Mouse (Mus musculus) neural tube, embryonic 11.5 days (tissue): ENCODE results near the gene Sdk2. TPM values are rescaled to one million over a fixed set of nuclear protein-coding genes. Genes with fewer than 3 reads are reported as not detected.

Experiments
- ATAC-seq: fragments of 200-750 bp; cut with Nextera tagmentation; 2 replicates; pipeline ENCODE4 v1.8.0; 2017; ENCODE audit warnings: moderate number of reproducible peaks, mild to moderate bottlenecking, moderate TSS enrichment, moderate library complexity; ENCODE audit not compliant: insufficient read depth, low FRiP score, low TSS enrichment
- DNase-seq: peaks from one replicate; pipeline ENCODE4 v3.0.0-alpha.2; 2015; ENCODE audit warnings: low spot score
- H3K27ac ChIP-seq: fragments of 300-500 bp; sonication (generic); 2 replicates; pipeline ENCODE4 v1.5.1; 2014; ENCODE audit warnings: low read depth, mild to moderate bottlenecking, low read length
- H3K27me3 ChIP-seq: fragments of 300-500 bp; sonication (generic); 2 replicates; pipeline ENCODE4 v1.6.1; 2014; ENCODE audit warnings: mild to moderate bottlenecking, low read length, mixed read lengths; ENCODE audit not compliant: control insufficient read depth, insufficient read depth
- H3K36me3 ChIP-seq: fragments of 300-500 bp; sonication (generic); 2 replicates; pipeline ENCODE4 v1.6.1; 2014; ENCODE audit warnings: mild to moderate bottlenecking, low read length, moderate library complexity, mixed read lengths; ENCODE audit not compliant: control insufficient read depth, insufficient read depth
- H3K4me1 ChIP-seq: fragments of 300-500 bp; sonication (generic); 2 replicates; pipeline ENCODE4 v1.6.1; 2014; ENCODE audit warnings: low read length, mixed read lengths; ENCODE audit not compliant: control insufficient read depth, insufficient read depth
- H3K4me2 ChIP-seq: fragments of 300-500 bp; sonication (generic); 2 replicates; pipeline ENCODE4 v1.6.1; 2014; ENCODE audit warnings: low read depth, mild to moderate bottlenecking, moderate library complexity
- H3K4me3 ChIP-seq: fragments of 300-500 bp; sonication (generic); 2 replicates; pipeline ENCODE4 v1.5.1; 2014; ENCODE audit warnings: low read depth, low read length
- H3K9ac ChIP-seq: fragments of 300-500 bp; sonication (generic); 2 replicates; pipeline ENCODE4 v1.6.1; 2014; ENCODE audit warnings: mild to moderate bottlenecking, low read length
- H3K9me3 ChIP-seq: fragments of 300-500 bp; sonication (generic); 2 replicates; pipeline ENCODE4 v1.6.1; 2016; ENCODE audit warnings: low read length; ENCODE audit not compliant: control insufficient read depth
- WGBS: fragments of 180-500 bp; shearing (Covaris S2); extraction: QIAGEN DNeasy Blood & Tissue Kit; methylation state at CpG from one replicate; pipeline ENCODE4 v1.1.7; 2014; 5-methylcytosine and 5-hydroxymethylcytosine counted together
- polyA plus RNA-seq: library from polyadenylated mRNA; unstranded; fragments of >200 nt; fragmentation: Nextera tagmentation; extraction: Ambion mirVana; gene quantifications from 2 replicates; pipeline ENCODE4 v1.2.1, GENCODE M21; 2014

Sdk2 gene
- polyA plus RNA-seq, 1 experiment from 2014 or later: 4.2 TPM

GRCm38 (mm10) chr11:114031491-114031890 is 35.4 kb downstream of the Sdk2 start:
- H3K27me3 ChIP-seq: no peaks in the 10 kb centered on the region
- WGBS: 83% methylated on average over 10 of the region's 10 CpGs
- no peak overlapping the region for H3K9ac ChIP-seq
- DNase-seq (no peak), ATAC-seq (no peak)
- H3K27ac ChIP-seq: no peak overlapping the region
- H3K4me2 ChIP-seq: no peak overlapping the region
- H3K36me3 ChIP-seq: no peaks in the 10 kb centered on the region
- no peak overlapping the region for H3K4me3 ChIP-seq
- no peaks in the 10 kb centered on the region for H3K9me3 ChIP-seq
- H3K4me1 ChIP-seq: peaks cover 13% of the 10 kb centered on the region

DNA sequence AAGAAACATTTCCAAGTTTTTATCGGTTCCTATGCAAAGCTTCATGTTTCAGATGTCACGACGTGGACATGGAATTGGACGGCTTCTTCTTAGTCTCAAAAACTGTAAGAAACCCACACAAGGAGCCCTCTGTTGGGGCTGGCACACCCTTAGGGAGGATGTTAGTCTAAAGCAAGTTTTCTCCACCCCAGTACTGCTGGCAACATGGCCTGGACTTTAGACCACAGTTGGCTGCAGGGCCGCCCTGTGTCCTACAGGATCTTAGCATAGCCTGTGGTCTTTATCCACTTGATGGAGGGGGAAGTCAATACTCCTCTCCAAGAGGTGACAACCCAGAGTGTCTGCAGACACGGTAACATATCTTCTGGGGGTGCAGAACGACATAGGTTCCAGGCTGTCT is 36.6 kb downstream of the Sdk2 start:
- Histone ChIP-seq H3K4me3 (no peak overlapping the region), H3K4me1 (peaks cover 14% of the 10 kb centered on the region), H3K9ac (no peak overlapping the region), H3K27me3 (no peaks in the 10 kb centered on the region), H3K4me2 (no peak overlapping the region), H3K27ac (no peak overlapping the region), H3K9me3 (no peaks in the 10 kb centered on the region), H3K36me3 (no peaks in the 10 kb centered on the region)
- ATAC-seq: no peak
- 91% methylated on average over 7 of the region's 7 CpGs for WGBS
- DNase-seq: no peak

DNA sequence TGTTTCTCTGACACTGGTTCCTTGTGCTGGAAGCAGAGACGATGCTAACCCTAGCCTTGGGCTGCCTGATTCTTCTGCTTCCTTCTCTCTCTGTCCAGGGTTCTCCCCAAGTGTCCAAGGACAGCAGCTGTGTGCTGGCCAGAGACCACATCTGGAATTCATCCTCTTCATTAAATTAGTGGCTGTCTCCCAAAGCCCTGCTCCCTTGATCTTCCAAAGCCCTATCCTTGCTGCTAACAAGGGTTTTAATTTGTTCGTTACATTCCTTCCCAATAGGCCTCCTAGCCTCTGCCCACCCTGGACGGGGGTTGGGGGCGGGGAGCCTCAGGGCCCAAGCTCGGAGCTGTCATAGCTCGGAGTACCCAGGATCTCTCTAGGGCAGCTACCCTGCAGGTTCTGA is 38.3 kb downstream of the Sdk2 start:
- peaks cover 14% of the 10 kb centered on the region for H3K4me1 ChIP-seq
- DNase-seq: no peak
- H3K4me3 ChIP-seq: no peak overlapping the region
- H3K9ac ChIP-seq: no peak overlapping the region
- no peak overlapping the region for H3K4me2 ChIP-seq
- WGBS: 27% methylated on average over 6 of the region's 6 CpGs
- no peak for ATAC-seq
- H3K27me3 ChIP-seq: no peaks in the 10 kb centered on the region
- H3K36me3 ChIP-seq: no peaks in the 10 kb centered on the region
- H3K27ac ChIP-seq: no peak overlapping the region
- H3K9me3 ChIP-seq: no peaks in the 10 kb centered on the region

- Histone ChIP-seq H3K4me1 (peaks cover 14% of the 10 kb centered on the region), H3K9ac (no peak overlapping the region), H3K4me2 (no peak overlapping the region), H3K36me3 (no peaks in the 10 kb centered on the region), H3K27me3 (no peaks in the 10 kb centered on the region), H3K27ac (no peak overlapping the region), H3K9me3 (no peaks in the 10 kb centered on the region), H3K4me3 (no peak overlapping the region)
- ATAC-seq: no peak; the same call in 1 of the 2 replicates
- no peak for DNase-seq
- 60% methylated on average over 6 of the region's 6 CpGs for WGBS
Measured at GRCm38 (mm10) chr11:114028021-114028420, 38.8 kb downstream of the Sdk2 start.

- Histone ChIP-seq H3K9me3 (no peaks in the 10 kb centered on the region), H3K27ac (no peak overlapping the region), H3K4me2 (no peak overlapping the region), H3K27me3 (no peaks in the 10 kb centered on the region), H3K4me3 (no peak overlapping the region), H3K4me1 (peaks cover 14% of the 10 kb centered on the region), H3K9ac (no peak overlapping the region), H3K36me3 (no peaks in the 10 kb centered on the region)
- ATAC-seq (no peak), DNase-seq (no peak)
- WGBS: 92% methylated on average over 2 of the region's 2 CpGs
Measured at GRCm38 (mm10) chr11:114025056-114025455, 41.8 kb downstream of the Sdk2 start.

DNA sequence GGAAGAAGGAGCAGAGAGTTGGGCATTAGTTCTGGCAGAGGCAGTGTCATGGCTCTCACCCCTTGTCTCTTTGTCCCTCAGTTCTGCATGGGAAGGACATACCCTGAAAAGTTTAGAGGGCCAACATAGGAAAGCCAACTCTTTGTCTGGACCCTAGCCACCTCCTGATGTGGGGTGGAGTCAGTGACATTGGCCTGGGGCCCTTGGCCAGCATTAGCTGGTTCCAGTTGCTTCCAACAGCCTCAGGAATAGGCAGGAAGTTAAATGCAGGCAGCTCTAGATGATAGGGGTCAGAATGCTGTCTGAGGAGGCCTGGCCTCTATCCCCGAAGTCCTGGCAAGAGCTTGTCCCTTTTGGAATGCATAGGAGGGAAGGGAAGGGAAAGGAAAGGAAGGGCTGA is 42.9 kb downstream of the Sdk2 start:
- WGBS: 72% methylated on average over 1 of the region's 1 CpGs
- Histone ChIP-seq H3K9me3 (no peaks in the 10 kb centered on the region), H3K27ac (no peak overlapping the region), H3K27me3 (no peaks in the 10 kb centered on the region), H3K4me3 (no peak overlapping the region), H3K4me1 (peaks cover 21% of the 10 kb centered on the region), H3K36me3 (no peaks in the 10 kb centered on the region), H3K9ac (no peak overlapping the region), H3K4me2 (no peak overlapping the region)
- DNase-seq (no peak), ATAC-seq (no peak)

DNA sequence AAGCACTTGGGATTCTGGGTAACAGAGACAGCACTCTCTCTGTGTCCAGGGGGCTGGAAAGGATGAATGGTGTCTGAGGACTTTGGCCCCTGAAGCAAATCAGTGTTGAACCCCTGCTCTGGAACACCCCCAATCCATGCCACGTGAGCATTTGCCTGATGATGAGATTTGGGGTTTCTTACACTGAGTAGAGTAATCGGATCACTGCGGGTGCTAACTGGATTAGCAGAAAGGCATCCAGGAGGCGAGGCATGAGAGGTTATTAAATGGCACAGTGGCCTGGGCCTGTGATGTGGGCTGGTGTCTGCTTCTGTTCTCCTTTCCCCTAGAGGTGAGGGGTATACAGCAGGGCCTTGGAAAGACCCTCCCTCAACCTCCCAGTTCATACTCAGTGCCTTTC is 44.7 kb downstream of the Sdk2 start:
- peaks cover 23% of the 10 kb centered on the region for H3K4me1 ChIP-seq
- 89% methylated on average over 4 of the region's 4 CpGs for WGBS
- DNase-seq: no peak

DNA sequence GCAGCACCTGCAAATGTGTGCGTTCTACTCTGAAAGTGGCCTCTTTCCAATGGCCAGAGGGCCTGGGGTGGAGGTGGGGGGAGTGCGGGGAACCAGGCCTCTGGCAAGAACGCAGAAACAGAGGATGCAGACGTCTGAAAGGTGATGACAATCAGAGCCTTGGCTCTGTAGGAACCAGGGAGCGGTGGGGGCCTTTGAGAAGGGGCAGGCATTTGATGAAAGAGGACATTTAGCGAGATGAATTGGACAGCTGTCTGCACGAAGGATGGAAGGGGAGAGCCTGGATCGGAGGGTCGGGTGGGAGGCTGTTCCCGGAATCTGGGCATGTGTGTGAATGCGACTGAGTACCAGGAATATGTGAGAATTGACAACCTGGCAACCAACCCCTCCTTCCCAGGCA is 47.8 kb downstream of the Sdk2 start:
- H3K4me3 ChIP-seq: no peak overlapping the region
- no peaks in the 10 kb centered on the region for H3K27me3 ChIP-seq
- no peaks in the 10 kb centered on the region for H3K36me3 ChIP-seq
- ATAC-seq: no peak
- peaks cover 44% of the 10 kb centered on the region for H3K4me1 ChIP-seq
- H3K9ac ChIP-seq: no peak overlapping the region
- WGBS: 32% methylated on average over 11 of the region's 11 CpGs
- H3K9me3 ChIP-seq: no peaks in the 10 kb centered on the region
- H3K4me2 ChIP-seq: no peak overlapping the region
- no peak overlapping the region for H3K27ac ChIP-seq
- no peak for DNase-seq

More for the DNA sequence above, 44.7 kb downstream of the Sdk2 start:
- Histone ChIP-seq H3K27ac (no peak overlapping the region), H3K27me3 (no peaks in the 10 kb centered on the region), H3K9me3 (no peaks in the 10 kb centered on the region), H3K4me2 (no peak overlapping the region), H3K4me3 (no peak overlapping the region), H3K36me3 (no peaks in the 10 kb centered on the region), H3K9ac (no peak overlapping the region)
- ATAC-seq: no peak

- peaks cover 44% of the 10 kb centered on the region for H3K4me1 ChIP-seq
- no peaks in the 10 kb centered on the region for H3K9me3 ChIP-seq
- H3K27ac ChIP-seq: peak overlapping the region; percentile 34; the same call in 1 of the 2 replicates
- no peak overlapping the region for H3K4me2 ChIP-seq
- DNase-seq: peak; percentile 56
- H3K4me3 ChIP-seq: no peak overlapping the region
- 22% methylated on average over 14 of the region's 14 CpGs for WGBS
- H3K9ac ChIP-seq: no peak overlapping the region
- 0 out of 2 replicates have a peak, but pooled peaks have one; percentile 48 for ATAC-seq
- no peaks in the 10 kb centered on the region for H3K27me3 ChIP-seq
- no peaks in the 10 kb centered on the region for H3K36me3 ChIP-seq
Measured at GRCm38 (mm10) chr11:114016889-114017392, 49.9 kb downstream of the Sdk2 start.
